ENCODE assay signal across 9 mouse cellular contexts in the genomic region with DNA sequence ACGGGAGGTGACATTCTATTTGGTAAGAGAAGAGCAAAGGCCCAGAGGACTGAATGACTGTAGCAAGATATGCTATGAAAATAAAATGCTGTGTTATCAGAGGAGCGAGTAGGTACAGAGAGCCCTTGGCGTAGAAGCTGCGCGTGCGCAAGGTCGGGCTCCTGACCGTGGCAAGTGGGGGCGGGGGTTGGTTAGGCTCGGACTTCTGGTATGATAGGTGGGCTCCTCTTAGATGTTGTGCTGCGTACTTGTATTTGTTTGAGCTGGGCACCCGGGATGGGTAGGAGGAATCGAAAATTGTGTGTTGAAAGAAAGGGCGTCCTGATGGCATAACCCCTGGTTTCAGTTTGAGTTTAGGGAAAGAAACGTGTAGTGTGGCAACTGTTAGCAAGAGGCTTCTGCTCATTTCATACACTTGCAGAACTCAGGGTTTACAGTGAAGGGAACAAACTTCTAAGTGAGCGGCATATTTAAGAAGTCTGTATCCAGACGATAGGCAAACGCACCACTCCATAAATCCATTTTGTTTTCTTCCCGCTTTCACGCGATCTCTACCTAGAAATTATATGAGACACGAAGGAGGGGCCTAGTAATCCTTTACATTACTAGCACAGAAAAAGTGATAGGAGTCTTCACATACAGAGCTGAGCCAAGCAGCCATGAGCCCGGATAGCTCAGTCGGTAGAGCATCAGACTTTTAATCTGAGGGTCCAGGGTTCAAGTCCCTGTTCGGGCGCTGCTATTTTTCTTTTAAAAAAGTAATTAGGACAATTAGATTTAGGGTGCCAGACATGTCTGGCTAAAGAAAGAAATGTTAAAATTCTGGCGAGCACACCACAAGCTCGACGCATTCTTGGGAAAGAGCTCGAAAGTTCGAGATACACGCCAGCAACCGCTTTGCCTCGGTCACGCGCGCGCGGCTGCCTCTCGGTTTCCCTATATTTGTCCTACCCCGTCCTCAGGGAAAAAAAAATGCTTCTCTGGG. TPM values are rescaled to one million over a fixed set of nuclear protein-coding genes. Genes with fewer than 3 reads are reported as not detected.
DNase-seq lines count a peak whose midpoint lies in the region; ATAC-seq and TF ChIP-seq lines count a peak whose summit lies in the region.
"Had no signal": no experiment of that assay in that cellular context is flagged by ENCODE, and none has a peak within 500 bp of the region (broad histone marks: within the 10 kb centered on the region; RNA-seq: fewer than 3 reads in every experiment).

No protein-coding gene starts in this region.

- dilution Hi-C loops in CH12.LX (cut with MboI; ENCODE audit: extremely low pct_ligation_motif_present, extremely low pct_unique_long_range_greater_than_20kb, low sequenced_read_pairs) = no loop called here

- WGBS in forebrain, embryonic 13.5 days = under 1% methylated on average over 41 of the region's 41 CpGs
- under 1% methylated on average over 41 of the region's 41 CpGs for WGBS in large intestine, adult 2 months
- under 1% methylated on average over 41 of the region's 41 CpGs for WGBS in liver, embryonic 16.5 days (ENCODE audit: insufficient replicate concordance)
- WGBS in neural tube, embryonic 12.5 days = under 1% methylated on average over 41 of the region's 41 CpGs
- WGBS in stomach, postnatal 0 days = under 1% methylated on average over 41 of the region's 41 CpGs

- H3K27me3 ChIP-seq in CH12.LX (replicated peaks) = no peaks in the 10 kb centered on the region
- H3K27me3 ChIP-seq in forebrain, embryonic 13.5 days = no peaks in the 10 kb centered on the region
- no peaks in the 10 kb centered on the region for H3K27me3 ChIP-seq in liver, embryonic 16.5 days (ENCODE audit: control insufficient read depth, insufficient read depth, low read depth, low read length)
- no peaks in the 10 kb centered on the region for H3K27me3 ChIP-seq in neural tube, embryonic 12.5 days (replicated peaks)
- H3K27me3 ChIP-seq in stomach, postnatal 0 days (ENCODE audit: control insufficient read depth, insufficient read depth, low read length) = no peaks in the 10 kb centered on the region

- DNase-seq in CH12.LX (ENCODE audit: extremely low read depth) = peak; percentile 92
- DNase-seq in heart, postnatal 10 days = peak; percentile 90 to 91
- DNase-seq in large intestine, adult 2 months (ENCODE audit: low read depth, low spot score) = peak; percentile 58
- DNase-seq in stomach, postnatal 0 days (ENCODE audit: low spot score) = peak; percentile 88

- TF ChIP-seq RAD21 in CH12.LX (IDR thresholded peaks at IDR 0.05; ENCODE audit: low read depth, low read length) = no peak

- peak overlapping the region; percentile 70 for H3K27ac ChIP-seq in CH12.LX (ENCODE audit: insufficient read depth, low read depth)
- H3K27ac ChIP-seq in forebrain, embryonic 13.5 days = peak overlapping the region; percentile 64
- peak overlapping the region; percentile 86 for H3K27ac ChIP-seq in liver, embryonic 16.5 days (ENCODE audit: low read length)
- no peak overlapping the region for H3K27ac ChIP-seq in neural tube, embryonic 12.5 days
- H3K27ac ChIP-seq in stomach, postnatal 0 days (replicated peaks) = peak overlapping the region; percentile 92

- H3K9ac ChIP-seq in CH12.LX (ENCODE audit: insufficient read depth, low read depth) = peak overlapping the region; percentile 79
- peak overlapping the region; percentile 65 for H3K9ac ChIP-seq in forebrain, embryonic 13.5 days
- H3K9ac ChIP-seq in liver, embryonic 16.5 days (ENCODE audit: low read depth, low read length) = peak overlapping the region; percentile 70
- peak overlapping the region; percentile 48 for H3K9ac ChIP-seq in neural tube, embryonic 12.5 days
- H3K9ac ChIP-seq in stomach, postnatal 0 days (ENCODE audit: low read length) = peak overlapping the region; percentile 63

- intact Hi-C loops in heart, postnatal 10 days (cut with DNase I) = loop anchor here (2.0 to 5.0 kb wide), 2 partner anchors 39 to 393 kb away; no protein-coding TSS in a partner anchor

- ATAC-seq in cerebellum, adult (ENCODE audit: insufficient number of reproducible peaks, low FRiP score, low TSS enrichment) = peak; percentile 82
- ATAC-seq in forebrain, embryonic 13.5 days = peak; percentile 78
- ATAC-seq in liver, embryonic 16.5 days (ENCODE audit: low read depth) = peak; percentile 70
- peak; percentile 73 for ATAC-seq in neural tube, embryonic 12.5 days (ENCODE audit: low FRiP score, low read depth)
- peak; percentile 66 for ATAC-seq in stomach, postnatal 0 days (ENCODE audit: low FRiP score, low TSS enrichment)

- peaks cover 9 to 18% of the 10 kb centered on the region in 2 experiments for H3K4me1 ChIP-seq in CH12.LX (ENCODE audit: control insufficient read depth in 1 of 2, insufficient read depth in 2 of 2)
- H3K4me1 ChIP-seq in forebrain, embryonic 13.5 days = peaks cover 25% of the 10 kb centered on the region
- H3K4me1 ChIP-seq in liver, embryonic 16.5 days (ENCODE audit: control insufficient read depth, low read depth, low read length) = peaks cover 46% of the 10 kb centered on the region
- peaks cover 4% of the 10 kb centered on the region; the same call in 1 of the 2 replicates for H3K4me1 ChIP-seq in neural tube, embryonic 12.5 days
- H3K4me1 ChIP-seq in stomach, postnatal 0 days (replicated peaks; ENCODE audit: control insufficient read depth, insufficient read depth) = no peaks in the 10 kb centered on the region

- in situ Hi-C loops in CH12.LX (cut with MboI; ENCODE audit: low pct_ligation_motif_present, low pct_unique_long_range_greater_than_20kb, low sequenced_read_pairs) = loop anchor here (10.0 to 25.0 kb wide), 2 partner anchors 231 to 482 kb away; a partner anchor contains a TSS

- TF ChIP-seq CTCF in CH12.LX (conservative IDR thresholded peaks at IDR 0.05 in 1 of 2, IDR thresholded peaks at IDR 0.05 in 1 of 2; ENCODE audit: low read depth in 2 of 2, low read length in 2 of 2) = no peak
- TF ChIP-seq CTCF in stomach, postnatal 0 days (IDR thresholded peaks at IDR 0.05; ENCODE audit: low read depth) = no peak

- peak overlapping the region; percentile 88 for H3K4me2 ChIP-seq in CH12.LX (ENCODE audit: insufficient read depth, low read depth, poor library complexity, severe bottlenecking)
- peak overlapping the region; percentile 71 for H3K4me2 ChIP-seq in forebrain, embryonic 13.5 days
- H3K4me2 ChIP-seq in liver, embryonic 16.5 days (ENCODE audit: low read depth, low read length) = peak overlapping the region; percentile 87
- peak overlapping the region; percentile 66 for H3K4me2 ChIP-seq in neural tube, embryonic 12.5 days (replicated peaks)
- peak overlapping the region; percentile 66 for H3K4me2 ChIP-seq in stomach, postnatal 0 days (replicated peaks; ENCODE audit: low read depth)

- H3K79me2 ChIP-seq in CH12.LX (replicated peaks; ENCODE audit: control insufficient read depth, extremely low read depth, insufficient read depth, poor library complexity, severe bottlenecking) = no peaks in the 10 kb centered on the region

- peak overlapping the region; percentile 59 to 74 (median 69) for H3K4me3 ChIP-seq in CH12.LX (replicated peaks in 1 of 3; ENCODE audit: low read depth in 2 of 3, low read length in 2 of 3, poor library complexity in 1 of 3)
- H3K4me3 ChIP-seq in forebrain, embryonic 13.5 days = peak overlapping the region; percentile 55
- peak overlapping the region; percentile 74 for H3K4me3 ChIP-seq in liver, embryonic 16.5 days (ENCODE audit: low read depth, low read length)
- H3K4me3 ChIP-seq in neural tube, embryonic 12.5 days = peak overlapping the region; percentile 44
- H3K4me3 ChIP-seq in stomach, postnatal 0 days (ENCODE audit: low read depth, low read length) = peak overlapping the region; percentile 70

- H3K9me3 ChIP-seq in CH12.LX (replicated peaks; ENCODE audit: low read length) = no peaks in the 10 kb centered on the region
- H3K9me3 ChIP-seq in forebrain, embryonic 13.5 days (replicated peaks) = no peaks in the 10 kb centered on the region
- H3K9me3 ChIP-seq in liver, embryonic 16.5 days (replicated peaks; ENCODE audit: control insufficient read depth, low read length) = no peaks in the 10 kb centered on the region
- no peaks in the 10 kb centered on the region for H3K9me3 ChIP-seq in neural tube, embryonic 12.5 days
- H3K9me3 ChIP-seq in stomach, postnatal 0 days (ENCODE audit: control insufficient read depth, low read length) = no peaks in the 10 kb centered on the region

- TF ChIP-seq POLR2A in CH12.LX (IDR thresholded peaks at IDR 0.05; ENCODE audit: low read depth, low read length) = peak; percentile 57

- TF ChIP-seq EP300 in CH12.LX (IDR thresholded peaks at IDR 0.05; ENCODE audit: low read length) = no peak
- no peak for TF ChIP-seq EP300 in stomach, postnatal 0 days (optimal IDR thresholded peaks at IDR 0.05)

- no peaks in the 10 kb centered on the region for H3K36me3 ChIP-seq in CH12.LX (replicated peaks in 1 of 2; ENCODE audit: control insufficient read depth in 1 of 2, insufficient read depth in 1 of 2, low read length in 1 of 2)
- no peaks in the 10 kb centered on the region for H3K36me3 ChIP-seq in forebrain, embryonic 13.5 days (ENCODE audit: poor library complexity, severe bottlenecking)
- H3K36me3 ChIP-seq in liver, embryonic 16.5 days (ENCODE audit: control insufficient read depth, insufficient read depth) = no peaks in the 10 kb centered on the region
- H3K36me3 ChIP-seq in neural tube, embryonic 12.5 days = no peaks in the 10 kb centered on the region
- no peaks in the 10 kb centered on the region for H3K36me3 ChIP-seq in stomach, postnatal 0 days (ENCODE audit: control insufficient read depth, insufficient read depth, low read length)

RNA-seq across cellular contexts. Expression of a gene that starts 35.4 kb away (rescaled TPM):
- total RNA-seq in CH12.LX (2012; rRNA removed) = under 0.01 TPM in 1 of 2 replicates, not detected in the other
- not detected in 2 replicates for total RNA-seq in CH12.LX (2014; rRNA removed)
- 0.04 and 0.07 TPM in 2 replicates for polyA plus RNA-seq in CH12.LX (2012; ENCODE audit: insufficient read length, low read depth)
- not detected in 2 replicates for polyA plus RNA-seq in forebrain, embryonic 13.5 days (2015; fragmentation: Nextera tagmentation; extraction: Ambion mirVana)
- not detected for total RNA-seq in heart, postnatal 10 days (2021)
- not detected in 2 replicates for polyA plus RNA-seq in large intestine, adult 2 months (2012; rRNA removed)
- 0.01 TPM in 1 of 2 replicates, not detected in the other for polyA plus RNA-seq in liver, embryonic 16.5 days (2015; fragmentation: Nextera tagmentation; extraction: Ambion mirVana)
- polyA plus RNA-seq in neural tube, embryonic 12.5 days (2016; fragmentation: Nextera tagmentation; extraction: Ambion mirVana) = not detected in 2 replicates
- not detected in 2 replicates for polyA plus RNA-seq in stomach, postnatal 0 days (2015; fragmentation: Nextera tagmentation; extraction: Ambion mirVana)
- polyA plus RNA-seq: gonadal fat pad, adult 2 months had no signal

RNA-seq across cellular contexts. Expression of a gene that starts 39.9 kb away (rescaled TPM):
- total RNA-seq in CH12.LX (2012; rRNA removed) = 17.7 and 20.6 TPM in 2 replicates
- 21.1 and 21.4 TPM in 2 replicates for total RNA-seq in CH12.LX (2014; rRNA removed)
- 24.7 and 25.0 TPM in 2 replicates for polyA plus RNA-seq in CH12.LX (2012; ENCODE audit: insufficient read length, low read depth)
- polyA plus RNA-seq in forebrain, embryonic 13.5 days (2015; fragmentation: Nextera tagmentation; extraction: Ambion mirVana) = 4.1 and 4.9 TPM in 2 replicates
- 10 to 100 TPM; 74.0 to 83.6 TPM for total RNA-seq in heart, postnatal 10 days (2021)
- polyA plus RNA-seq in large intestine, adult 2 months (2012; rRNA removed) = 22.0 and 29.3 TPM in 2 replicates
- 1.7 TPM in 2 replicates for polyA plus RNA-seq in liver, embryonic 16.5 days (2015; fragmentation: Nextera tagmentation; extraction: Ambion mirVana)
- 5.1 TPM in 2 replicates for polyA plus RNA-seq in neural tube, embryonic 12.5 days (2016; fragmentation: Nextera tagmentation; extraction: Ambion mirVana)
- 4.3 and 4.5 TPM in 2 replicates for polyA plus RNA-seq in stomach, postnatal 0 days (2015; fragmentation: Nextera tagmentation; extraction: Ambion mirVana)

RNA-seq across cellular contexts. Expression of a gene that starts 56.8 kb away (rescaled TPM):
- not detected in 2 replicates for total RNA-seq in CH12.LX (2012; rRNA removed)
- not detected in 2 replicates for total RNA-seq in CH12.LX (2014; rRNA removed)
- polyA plus RNA-seq in CH12.LX (2012; ENCODE audit: insufficient read length, low read depth) = not detected in 2 replicates
- not detected in 2 replicates for polyA plus RNA-seq in forebrain, embryonic 13.5 days (2015; fragmentation: Nextera tagmentation; extraction: Ambion mirVana)
- total RNA-seq in heart, postnatal 10 days (2021) = not detected
- polyA plus RNA-seq in large intestine, adult 2 months (2012; rRNA removed) = not detected in 2 replicates
- not detected in 2 replicates for polyA plus RNA-seq in liver, embryonic 16.5 days (2015; fragmentation: Nextera tagmentation; extraction: Ambion mirVana)
- not detected in 2 replicates for polyA plus RNA-seq in neural tube, embryonic 12.5 days (2016; fragmentation: Nextera tagmentation; extraction: Ambion mirVana)
- polyA plus RNA-seq in stomach, postnatal 0 days (2015; fragmentation: Nextera tagmentation; extraction: Ambion mirVana) = not detected in 2 replicates
- polyA plus RNA-seq: gonadal fat pad, adult 2 months had no signal
